Mouse (Mus musculus): ENCODE data around the gene Abhd11. TPM values are rescaled to one million over a fixed set of nuclear protein-coding genes. Genes with fewer than 3 reads are reported as not detected.

Abhd11 gene
- total RNA-seq, 2 experiments from 2014 or later = 32.7 to 55.0 TPM

Other genes with a start within 250 kb of the Abhd11 start
- not detected in 2 replicates for gene Tmem270, start 102.4 kb upstream of the Abhd11 start, total RNA-seq (2015)
- gene Tmem270, start 102.4 kb upstream of the Abhd11 start, total RNA-seq (2017) = not detected in 2 replicates
- gene Cldn13, start 93.6 kb upstream of the Abhd11 start, total RNA-seq (2015) = 7.8 and 8.2 TPM in 2 replicates
- gene Cldn13, start 93.6 kb upstream of the Abhd11 start, total RNA-seq (2017) = 2.9 and 7.7 TPM in 2 replicates
- gene Mettl27, start 76.8 kb upstream of the Abhd11 start, total RNA-seq (2015) = 0.46 and 3.0 TPM in 2 replicates
- gene Mettl27, start 76.8 kb upstream of the Abhd11 start, total RNA-seq (2017) = 0.89 and 1.3 TPM in 2 replicates
- not detected in 2 replicates for gene Cldn4, start 62.2 kb upstream of the Abhd11 start, total RNA-seq (2015)
- gene Cldn4, start 62.2 kb upstream of the Abhd11 start, total RNA-seq (2017) = not detected in 2 replicates
- not detected in 2 replicates for gene Cldn3, start 22.9 kb upstream of the Abhd11 start, total RNA-seq (2015)
- gene Cldn3, start 22.9 kb upstream of the Abhd11 start, total RNA-seq (2017) = not detected in 2 replicates
- 0.09 TPM in 1 of 2 replicates, not detected in the other for gene Stx1a, start 14.3 kb downstream of the Abhd11 start, total RNA-seq (2015)
- not detected in 2 replicates for gene Stx1a, start 14.3 kb downstream of the Abhd11 start, total RNA-seq (2017)
- gene Dnajc30, start 55.0 kb downstream of the Abhd11 start, total RNA-seq (2015) = 15.5 and 16.3 TPM in 2 replicates
- gene Dnajc30, start 55.0 kb downstream of the Abhd11 start, total RNA-seq (2017) = 3.5 and 10.0 TPM in 2 replicates
- 29.4 and 34.2 TPM in 2 replicates for gene Bud23, start 55.8 kb downstream of the Abhd11 start, total RNA-seq (2015)
- gene Bud23, start 55.8 kb downstream of the Abhd11 start, total RNA-seq (2017) = 24.2 and 27.6 TPM in 2 replicates
- gene Vps37d, start 69.1 kb downstream of the Abhd11 start, total RNA-seq (2015) = not detected in 2 replicates
- gene Vps37d, start 69.1 kb downstream of the Abhd11 start, total RNA-seq (2017) = not detected in 2 replicates
- gene Mlxipl, start 80.7 kb downstream of the Abhd11 start, total RNA-seq (2015) = 0.05 and 0.31 TPM in 2 replicates
- gene Mlxipl, start 80.7 kb downstream of the Abhd11 start, total RNA-seq (2017) = 0.45 and 0.62 TPM in 2 replicates
- 5.5 and 5.7 TPM in 2 replicates for gene Tbl2, start 140.5 kb downstream of the Abhd11 start, total RNA-seq (2015)
- 12.6 and 15.0 TPM in 2 replicates for gene Tbl2, start 140.5 kb downstream of the Abhd11 start, total RNA-seq (2017)
- 23.5 and 46.6 TPM in 2 replicates for gene Bcl7b, start 159.1 kb downstream of the Abhd11 start, total RNA-seq (2015)
- 27.4 and 38.8 TPM in 2 replicates for gene Bcl7b, start 159.1 kb downstream of the Abhd11 start, total RNA-seq (2017)
- 66.1 and 71.1 TPM in 2 replicates for gene Baz1b, start 178.1 kb downstream of the Abhd11 start, total RNA-seq (2015)
- gene Baz1b, start 178.1 kb downstream of the Abhd11 start, total RNA-seq (2017) = 129 and 134 TPM in 2 replicates
- gene Fzd9, start 242.1 kb downstream of the Abhd11 start, total RNA-seq (2015) = not detected in 2 replicates
- 0.26 TPM in 1 of 2 replicates, not detected in the other for gene Fzd9, start 242.1 kb downstream of the Abhd11 start, total RNA-seq (2017)